Mouse (Mus musculus) cerebellum, postnatal 14 days (tissue): ENCODE data around the gene Rere.

Source experiments
- DNase-seq, 2 experiments: peaks; one replicate each; pipeline ENCODE4 v3.0.0; 2021; ENCODE audit warnings: mixed read lengths in 2 of 2

The Rere gene

DNA sequence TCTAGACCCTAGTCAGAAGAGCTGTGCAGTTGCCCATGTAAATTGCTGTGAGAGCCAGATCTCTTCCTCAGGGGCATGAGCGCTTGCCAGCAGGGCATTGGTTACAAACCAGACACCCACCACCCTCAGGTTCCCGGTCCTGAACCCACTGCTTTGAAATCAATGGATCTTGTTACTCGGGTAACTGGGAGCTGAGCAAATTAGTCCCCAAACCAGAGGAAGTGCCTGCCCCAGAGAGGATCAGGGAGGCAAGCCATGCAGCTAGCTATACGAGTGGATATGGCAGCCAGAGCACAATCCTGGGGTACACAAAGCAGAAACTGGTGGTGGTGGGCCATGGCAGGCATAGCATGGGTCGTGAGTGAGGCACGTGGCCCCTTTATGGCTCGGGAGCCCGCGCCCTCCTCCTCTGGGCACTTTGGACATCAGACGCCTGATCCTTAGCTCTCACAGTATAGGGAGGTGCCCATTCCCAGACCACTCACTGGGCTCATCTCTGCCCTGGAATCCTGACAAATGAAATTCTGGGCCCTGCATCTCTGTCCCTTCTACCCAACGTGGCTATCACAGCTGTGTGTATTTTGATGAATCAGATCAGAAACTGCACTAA lies 342.9 kb downstream of the Rere start:
- DNase-seq = no peak

DNA sequence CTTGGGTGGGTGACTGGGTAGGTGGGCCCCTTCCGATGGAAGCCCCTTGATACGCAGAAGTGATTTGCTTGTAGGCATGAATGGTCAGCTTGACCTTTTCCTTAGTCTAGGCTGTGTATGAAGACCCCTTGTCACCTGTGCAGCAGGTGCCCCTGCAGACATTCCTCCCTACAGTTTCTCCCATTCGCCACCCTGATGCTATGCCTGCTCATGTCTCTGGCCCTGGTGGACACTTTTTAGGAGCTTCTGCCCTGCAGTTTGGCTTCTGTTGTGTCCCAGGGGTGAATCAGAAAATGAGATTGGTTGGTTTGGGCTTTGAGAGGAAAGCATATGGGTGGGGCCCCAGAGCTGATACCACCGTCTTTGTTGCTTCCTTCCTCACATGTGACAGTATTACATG lies 343.5 kb downstream of the Rere start:
- DNase-seq = no peak

DNA sequence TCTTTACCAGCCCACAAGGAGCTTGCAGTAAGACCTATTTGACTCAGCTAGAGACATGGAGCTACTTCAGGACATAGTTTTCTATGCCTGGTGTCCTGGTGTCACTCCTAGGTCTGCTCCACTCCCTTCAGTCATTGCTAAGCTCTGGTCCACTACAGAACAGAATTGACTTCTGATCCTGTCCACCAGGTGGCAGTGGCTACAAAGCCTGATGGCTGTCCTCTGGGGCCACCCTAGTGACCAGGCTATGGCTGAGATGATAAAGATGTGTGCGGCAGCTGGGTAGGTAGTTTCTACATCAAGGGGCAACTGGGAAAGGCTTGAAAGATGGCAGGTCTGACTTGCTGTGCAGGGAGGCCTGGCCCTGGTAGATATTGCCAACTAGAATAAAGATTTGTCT lies 344.0 kb downstream of the Rere start:
- peak; percentile 86 to 89 for DNase-seq

DNA sequence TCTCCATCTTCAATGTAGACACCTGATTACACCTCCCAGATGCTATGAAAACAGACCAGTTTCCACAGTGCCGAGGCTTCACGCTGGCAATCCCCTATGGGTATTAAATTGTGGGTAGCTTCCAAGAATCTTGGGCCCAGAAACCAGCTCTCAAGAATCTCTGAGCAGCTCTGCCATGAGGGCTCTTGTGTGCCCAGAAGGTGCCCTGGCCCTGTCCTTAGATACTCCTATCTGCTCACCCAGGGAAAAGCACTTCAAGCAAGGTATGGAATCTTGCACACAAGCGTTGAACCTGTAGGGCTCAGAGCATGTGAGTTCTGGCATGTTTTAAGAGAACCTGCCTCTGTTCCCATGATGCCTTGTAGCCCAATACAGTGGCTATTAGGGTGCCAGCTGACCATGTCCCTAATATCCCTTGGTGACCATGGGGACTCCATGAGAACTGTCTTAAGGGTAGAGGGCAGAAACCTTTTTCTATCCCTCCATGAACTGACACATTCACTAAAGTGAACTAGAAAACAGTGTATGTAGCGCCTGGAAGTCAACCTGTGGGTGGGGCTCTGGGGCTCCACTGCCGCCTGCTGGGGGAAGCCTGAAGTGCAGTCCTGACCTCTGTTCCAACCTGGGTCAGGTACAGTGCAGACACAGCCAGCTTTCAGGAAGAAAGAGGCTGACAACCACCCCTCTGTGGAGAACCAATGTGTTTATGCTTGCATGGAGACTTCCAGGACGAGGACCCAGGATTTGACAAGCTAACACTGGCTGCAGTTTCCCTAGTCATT lies 344.7 kb downstream of the Rere start:
- peak; percentile 75 to 83 for DNase-seq

DNA sequence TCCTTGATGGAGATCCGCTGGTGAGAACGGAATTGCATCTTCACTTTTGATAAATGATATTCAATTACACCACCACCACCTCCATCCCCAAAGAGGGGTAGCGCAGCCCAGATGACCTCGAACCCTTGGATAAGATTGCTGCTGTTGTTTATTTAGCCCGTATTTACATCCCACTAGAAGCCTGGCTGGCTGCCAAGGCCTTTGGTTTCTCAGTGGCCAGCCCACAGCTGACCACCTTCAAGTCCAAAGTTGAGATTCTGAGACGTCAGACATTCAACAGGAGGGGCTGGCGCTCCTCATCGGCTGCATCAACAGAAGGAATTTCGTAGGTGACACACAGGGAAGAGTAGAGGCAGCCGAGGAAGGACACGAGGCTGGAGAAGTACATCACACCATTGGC lies 347.8 kb downstream of the Rere start:
- no peak for DNase-seq

DNA sequence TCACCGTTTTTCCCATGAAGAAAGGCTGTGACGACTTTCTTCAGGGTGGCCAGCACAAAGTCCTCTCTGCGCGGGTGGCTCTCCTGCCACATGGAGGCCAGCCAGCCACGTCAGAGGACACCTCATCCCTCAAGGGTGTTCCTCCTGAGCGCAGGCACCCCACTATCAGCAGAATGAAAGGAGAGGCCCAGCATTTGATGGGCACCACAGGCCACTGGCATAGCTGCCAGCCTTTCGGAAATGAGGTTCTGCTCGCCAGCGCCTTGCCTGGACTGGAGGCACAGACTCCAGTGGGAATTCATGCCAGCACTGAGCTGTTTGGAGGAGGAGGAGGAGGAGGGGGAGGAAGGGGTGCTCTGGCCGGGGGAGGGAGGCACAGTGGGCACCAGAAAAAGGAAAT lies 354.1 kb downstream of the Rere start:
- DNase-seq = peak; percentile 73 to 74

DNA sequence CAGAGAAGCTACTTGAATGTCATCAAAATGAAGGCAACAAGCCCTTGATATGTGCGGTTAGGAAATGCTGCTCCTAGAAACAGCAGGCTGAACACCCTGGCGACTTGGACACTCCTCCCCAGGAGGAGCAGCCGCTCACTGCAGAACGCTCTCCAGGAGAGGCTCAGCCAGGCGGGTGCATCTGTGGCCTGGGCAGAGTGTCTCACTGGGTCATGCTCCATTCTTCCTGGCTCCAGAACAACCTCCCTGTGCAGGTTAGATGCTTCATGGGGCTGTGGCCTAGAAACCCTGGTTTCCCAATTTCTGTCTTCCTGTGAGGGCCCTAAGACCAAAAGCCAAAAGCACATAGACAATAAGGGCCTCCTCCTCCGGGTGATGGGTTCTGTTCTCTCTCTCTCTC lies 355.2 kb downstream of the Rere start:
- no peak for DNase-seq

DNA sequence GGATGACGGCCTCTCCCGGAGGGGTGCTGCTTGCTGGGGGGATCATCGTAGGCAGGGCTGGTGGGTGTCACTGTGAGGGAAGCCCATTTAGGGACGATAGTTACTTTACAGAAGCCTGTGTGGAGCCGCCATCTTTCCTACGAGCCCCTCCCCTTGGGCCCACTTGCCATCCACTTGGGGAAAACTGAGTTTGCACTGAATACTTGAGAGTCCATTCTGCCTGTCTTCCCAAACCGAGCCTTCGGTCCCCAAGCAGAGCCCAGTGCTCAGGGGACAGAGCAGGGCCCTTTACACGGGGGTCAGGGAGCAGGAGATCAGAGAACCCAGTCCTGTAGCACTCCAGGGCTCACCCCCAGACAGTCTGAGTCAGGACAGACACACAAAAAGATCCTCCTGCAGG lies 362.9 kb downstream of the Rere start:
- DNase-seq = no peak

DNA sequence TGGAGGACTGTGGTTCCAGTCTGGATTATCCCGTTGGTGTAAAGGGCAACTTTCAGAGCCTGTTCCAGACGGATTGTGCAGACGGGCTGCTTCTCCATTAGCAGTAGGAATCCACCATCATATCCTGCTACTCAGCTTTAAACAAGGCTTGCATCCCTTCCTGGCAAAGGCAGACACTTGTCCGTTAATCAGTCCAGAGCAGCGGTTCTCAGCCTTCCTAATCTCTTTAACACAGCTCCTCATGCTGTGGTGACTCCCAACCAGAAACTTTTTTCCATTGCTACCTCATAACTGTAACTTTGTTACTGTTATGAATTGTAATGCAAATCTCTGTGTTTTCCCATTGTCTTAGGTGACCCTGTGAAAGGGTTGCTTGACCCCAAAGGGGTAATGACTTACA lies 367.9 kb downstream of the Rere start:
- DNase-seq = no peak

DNA sequence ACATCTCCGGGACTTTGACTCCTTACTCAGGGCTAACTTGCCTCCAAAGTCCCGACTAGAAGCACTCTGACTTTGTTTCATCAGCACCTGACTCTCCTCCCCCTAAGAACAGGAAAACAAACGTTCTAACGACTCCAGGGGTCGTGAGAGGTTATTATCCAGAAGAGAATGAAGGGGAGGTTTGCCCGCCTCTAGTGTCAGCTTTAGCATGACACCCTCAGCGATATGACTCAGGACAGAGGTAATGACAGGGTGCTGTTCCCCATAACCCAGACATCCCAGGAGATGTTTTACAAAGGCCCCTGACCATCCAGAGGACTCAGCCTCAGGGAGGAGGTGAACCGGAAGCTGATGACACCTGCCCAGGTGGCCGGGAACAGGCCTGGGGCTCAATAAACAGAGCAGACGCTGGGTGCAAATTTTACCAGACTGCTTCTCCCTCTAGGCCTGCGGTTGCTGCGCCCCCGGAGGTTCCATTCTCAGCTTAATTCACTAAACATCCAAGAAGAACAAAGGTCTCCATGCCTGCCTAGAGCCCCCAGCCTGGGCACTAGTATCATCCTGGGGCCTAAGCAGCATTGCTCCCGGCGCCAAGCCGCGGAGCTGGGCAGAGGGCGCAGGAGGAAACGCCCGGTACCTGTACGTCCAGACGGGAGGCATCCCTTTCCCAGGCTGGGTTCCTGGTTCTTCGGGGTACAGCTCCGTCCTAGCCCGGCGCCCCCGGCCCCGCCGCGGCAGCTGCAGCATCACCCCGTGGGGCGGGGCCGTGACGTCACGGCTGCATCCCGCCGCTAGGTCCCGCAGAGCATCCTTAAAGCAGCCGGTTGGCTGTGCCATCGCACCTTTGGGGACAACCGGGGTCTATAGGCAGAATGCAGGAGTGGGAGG lies 370.2 kb downstream of the Rere start, which contains the start of gene Slc45a1:
Slc45a1 (minus strand) TSS at position 785 of the 888 bp plus-strand sequence.
- peak; percentile 70 to 76 for DNase-seq

DNA sequence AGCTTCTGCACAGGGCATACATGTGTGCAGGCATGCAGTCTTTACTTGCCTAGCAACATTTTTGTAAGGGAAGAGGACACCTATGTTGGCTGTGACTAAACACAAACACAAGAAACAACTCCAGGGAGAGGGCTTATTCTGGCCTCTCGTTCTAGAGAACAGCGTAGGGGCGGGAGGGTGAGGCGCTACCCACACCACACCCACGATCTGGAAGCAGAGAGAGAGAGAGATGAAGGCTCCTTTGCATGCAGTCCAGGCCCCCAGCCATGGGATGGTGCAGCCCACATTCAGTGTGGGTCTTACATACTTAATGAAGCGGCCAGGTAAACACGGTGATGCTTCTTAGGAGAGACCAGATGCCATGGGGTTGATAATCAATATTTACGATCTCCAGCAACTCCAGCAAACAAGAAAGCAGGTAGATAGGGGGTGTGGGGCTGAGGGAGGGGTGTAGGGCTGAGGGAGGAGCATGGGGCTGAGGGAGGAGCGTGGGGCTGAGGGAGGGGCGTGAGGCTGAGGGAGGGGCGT lies 371.7 kb downstream of the Rere start:
- no peak for DNase-seq

DNA sequence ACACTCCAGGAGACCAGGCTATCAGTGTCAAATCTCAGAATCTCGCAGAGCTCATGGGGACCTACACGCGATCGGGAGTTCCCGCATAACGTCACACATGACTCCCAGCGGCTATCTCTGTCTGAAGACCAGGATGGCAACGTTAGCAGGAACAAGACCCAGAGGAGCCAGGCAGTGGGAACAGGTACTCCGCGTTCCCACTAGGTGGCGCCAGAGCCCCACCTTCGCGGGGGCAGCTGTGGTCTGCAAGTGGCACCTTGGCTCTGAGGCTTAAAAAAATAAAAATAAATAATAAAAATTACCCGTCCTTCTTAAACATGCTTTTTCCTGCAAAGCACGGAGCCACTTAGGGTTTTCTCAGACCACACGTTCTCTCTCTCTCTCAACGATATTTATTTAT lies 374.5 kb downstream of the Rere start:
- peak; percentile 93 for DNase-seq

DNA sequence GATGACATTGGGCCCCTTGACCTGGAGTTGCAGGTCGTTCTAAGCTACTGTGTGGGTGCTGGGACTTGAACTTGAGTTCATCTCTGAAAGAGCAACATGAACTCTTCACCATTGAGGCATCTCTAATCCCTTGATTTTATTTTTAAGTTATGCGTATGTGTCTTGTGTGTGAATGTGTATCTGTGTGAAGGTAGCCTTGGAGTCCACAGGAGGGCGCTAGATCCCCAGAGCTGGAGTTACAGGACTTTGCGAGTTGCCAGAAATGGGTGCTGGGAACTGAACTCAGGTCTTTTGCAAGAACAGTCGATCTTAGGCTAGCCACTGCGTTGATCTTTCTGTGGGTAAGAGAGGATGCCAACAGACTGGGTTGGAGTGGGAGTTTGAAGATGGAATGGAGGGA lies 375.1 kb downstream of the Rere start:
- DNase-seq = peak in 1 of 2 experiments; percentile 67

DNA sequence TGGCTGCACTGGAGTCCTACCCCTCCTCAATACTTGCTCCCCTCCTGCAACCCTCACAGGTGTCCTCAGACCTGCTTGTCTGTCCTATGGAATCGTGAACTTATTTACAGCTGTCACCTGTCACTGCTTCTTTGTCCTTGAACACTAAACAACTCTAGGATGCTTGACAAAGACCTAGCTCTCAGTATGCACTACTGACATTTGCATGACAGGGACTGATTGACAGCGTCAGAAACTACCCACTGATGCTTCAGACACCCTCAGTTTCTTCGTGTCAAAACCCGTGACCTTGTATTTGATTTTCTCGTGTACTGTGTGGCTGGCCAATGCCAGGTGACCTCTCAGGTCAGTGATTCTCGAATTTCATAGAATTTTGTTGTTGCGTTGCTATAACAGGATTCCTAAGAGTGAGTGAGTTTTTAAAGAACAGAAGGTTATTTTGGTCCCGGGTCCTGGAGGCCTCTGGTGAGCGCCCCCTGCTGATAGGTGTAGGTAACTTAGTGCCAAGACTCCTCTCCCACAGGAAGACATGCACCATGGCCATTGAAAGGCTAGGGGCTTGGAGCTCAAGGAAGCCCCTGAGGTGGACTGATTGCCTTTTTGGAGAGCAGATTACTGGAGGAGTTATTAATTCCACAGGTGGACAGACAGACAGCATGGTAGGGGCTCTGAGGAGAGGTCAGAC lies 378.6 kb downstream of the Rere start:
- DNase-seq = no peak

DNA sequence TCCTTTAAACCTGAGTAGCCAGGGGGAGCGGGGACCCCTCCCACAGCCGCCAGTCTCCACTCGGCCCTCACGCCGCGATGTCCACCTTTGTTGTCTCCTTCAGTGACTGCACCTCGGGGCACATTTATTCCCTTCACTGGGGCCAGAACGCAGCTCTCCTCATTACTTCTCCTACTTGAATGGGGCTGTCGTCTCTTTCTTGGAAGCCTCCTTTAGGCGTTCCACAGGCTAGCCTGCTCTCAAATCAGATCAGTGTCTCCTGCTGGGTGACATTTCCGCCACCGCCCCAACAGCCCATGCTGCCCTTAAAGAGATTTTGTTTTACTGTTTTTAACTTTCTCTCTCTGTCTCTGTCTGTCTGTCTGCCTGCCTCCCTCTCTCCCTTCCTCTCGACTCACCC lies 380.4 kb downstream of the Rere start:
- DNase-seq = no peak

DNA sequence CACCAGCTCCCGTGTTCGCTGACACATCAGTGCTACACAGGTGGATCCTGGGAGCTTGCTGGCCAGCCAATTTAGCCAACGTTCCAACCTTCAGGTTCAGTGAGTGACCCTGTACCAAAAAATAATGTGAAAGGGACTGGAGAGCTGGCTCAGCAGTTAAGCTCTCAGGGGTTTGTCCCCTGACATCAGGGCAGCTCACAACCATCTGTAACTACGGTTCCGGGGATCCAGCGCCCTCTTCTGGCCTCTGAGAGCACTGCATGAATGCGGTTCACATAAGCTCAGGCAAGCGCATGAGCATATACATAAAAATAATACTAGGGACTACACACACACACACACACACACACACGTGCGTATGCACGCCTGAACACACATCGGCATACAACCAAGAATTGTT lies 381.7 kb downstream of the Rere start:
- peak; percentile 48 to 70 for DNase-seq

DNA sequence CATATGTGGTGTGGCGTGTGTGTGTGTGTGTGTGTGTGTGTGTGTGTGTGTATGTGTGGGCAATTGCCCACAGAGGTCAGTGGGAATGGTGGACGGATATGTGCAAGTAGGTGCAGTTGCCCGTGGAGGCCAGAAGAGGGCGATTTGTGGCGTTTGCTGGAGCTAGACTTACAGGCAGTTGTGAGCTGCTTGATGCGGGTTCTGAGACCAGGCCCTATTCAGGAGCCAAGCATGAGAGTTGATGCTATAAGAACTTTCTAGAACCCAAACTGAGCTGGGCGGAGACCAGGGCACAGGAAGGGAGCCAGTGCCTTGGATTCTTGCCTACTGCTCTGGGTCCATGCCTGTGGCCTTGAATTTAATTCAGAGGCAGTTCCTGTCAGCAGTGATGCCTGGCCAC lies 383.3 kb downstream of the Rere start:
- peak in 1 of 2 experiments; percentile 45 for DNase-seq

DNA sequence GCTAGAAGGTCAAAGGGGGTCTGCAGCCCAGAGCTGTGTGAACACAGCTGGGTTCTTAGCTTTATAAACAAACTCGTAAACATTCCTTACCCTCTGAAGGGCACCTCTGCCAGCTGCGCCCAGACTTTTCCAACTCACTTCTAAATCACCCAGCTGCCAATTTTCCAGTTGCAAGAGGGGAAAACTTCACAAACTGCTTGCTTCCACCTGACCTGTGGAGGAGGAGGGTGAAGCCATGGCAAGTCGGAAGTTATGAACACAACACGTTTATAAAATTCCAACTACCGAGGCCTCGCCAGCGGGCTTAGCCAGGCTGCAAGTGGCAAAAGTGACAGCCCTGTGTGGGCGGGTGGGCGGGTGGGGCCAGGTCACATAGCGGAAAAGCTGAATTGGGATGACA lies 384.4 kb downstream of the Rere start:
- no peak for DNase-seq
